Mouse (Mus musculus): ENCODE measurements around the gene Taok3.

GRCm38 (mm10) chr5:117268749-117269148, 148.8 kb downstream of the Taok3 start:
- TF ChIP-seq USF1 (IDR thresholded peaks at IDR 0.05; ENCODE audit: low read depth, low read length) = no peak
- no peak for TF ChIP-seq MYC (IDR thresholded peaks at IDR 0.05; ENCODE audit: low read depth, low read length)
- no peak for TF ChIP-seq POLR2A (IDR thresholded peaks at IDR 0.05; ENCODE audit: low read depth, low read length)
- no peak for TF ChIP-seq KAT2A (IDR thresholded peaks at IDR 0.05; ENCODE audit: insufficient replicate concordance, low read length)
- TF ChIP-seq CTCF (conservative IDR thresholded peaks at IDR 0.05 in 1 of 2, IDR thresholded peaks at IDR 0.05 in 1 of 2; ENCODE audit: low read depth in 2 of 2, low read length in 2 of 2) = no peak
- TF ChIP-seq ELF1 (IDR thresholded peaks at IDR 0.05; ENCODE audit: low read depth, low read length) = no peak
- no peak for TF ChIP-seq EP300 (IDR thresholded peaks at IDR 0.05; ENCODE audit: low read length)
- TF ChIP-seq POLR2AphosphoS2 (IDR thresholded peaks at IDR 0.05; ENCODE audit: low read depth, low read length) = no peak
- TF ChIP-seq SIN3A (IDR thresholded peaks at IDR 0.05; ENCODE audit: low read length) = no peak
- no peak for TF ChIP-seq ZMIZ1 (IDR thresholded peaks at IDR 0.05; ENCODE audit: low read depth, low read length)
- TF ChIP-seq MAFK (IDR thresholded peaks at IDR 0.05; ENCODE audit: insufficient replicate concordance, low read length) = no peak
- TF ChIP-seq E2F4 (IDR thresholded peaks at IDR 0.05; ENCODE audit: insufficient replicate concordance, low read depth, low read length) = no peak
- no peak for TF ChIP-seq CHD1 (IDR thresholded peaks at IDR 0.05; ENCODE audit: low read depth, low read length)
- no peak for TF ChIP-seq ZNF384 (IDR thresholded peaks at IDR 0.05; ENCODE audit: low read depth, low read length)
